13 mouse cellular contexts compared by ENCODE assay signal in genomic region chr2:5652071-5652470, GRCm38 (mm10).
"Had no signal": no experiment of that assay in that cellular context is flagged by ENCODE, and none has a peak within 500 bp of the region (broad histone marks: within the 10 kb centered on the region; RNA-seq: fewer than 3 reads in every experiment).

No protein-coding gene starts in this region.

- H3K4me1 ChIP-seq: liver, embryonic 15.5 days; neural tube, embryonic 12.5 days had no signal

- H3K4me2 ChIP-seq: liver, embryonic 11.5 days; liver, embryonic 15.5 days; lung, embryonic 15.5 days; neural tube, embryonic 12.5 days had no signal

- H3K36me3 ChIP-seq: limb, embryonic 10.5 days; liver, embryonic 15.5 days; lung, embryonic 15.5 days; neural tube, embryonic 12.5 days had no signal

- H3K9me3 ChIP-seq: limb, embryonic 10.5 days; liver, embryonic 15.5 days; lung, embryonic 15.5 days; neural tube, embryonic 12.5 days had no signal

- H3K27me3 ChIP-seq: liver, embryonic 15.5 days; neural tube, embryonic 12.5 days had no signal

- DNase-seq: kidney, adult 8-10 months; kidney, postnatal 4 days; lung, postnatal 36 days; midbrain, embryonic 14.5 days had no signal

- H3K27ac ChIP-seq: kidney, postnatal 0 days; left cerebral cortex, adult 2 months; limb, embryonic 10.5 days; liver, embryonic 15.5 days; lung, embryonic 15.5 days; neural tube, embryonic 12.5 days; stomach, postnatal 0 days had no signal

- ATAC-seq: intestine, embryonic 16.5 days had no signal

- H3K4me3 ChIP-seq: left cerebral cortex, adult 2 months; limb, embryonic 10.5 days; liver, embryonic 15.5 days; lung, embryonic 15.5 days; neural tube, embryonic 12.5 days had no signal

- H3K9ac ChIP-seq: liver, embryonic 15.5 days; lung, embryonic 15.5 days; neural tube, embryonic 12.5 days had no signal
